Mouse (Mus musculus) cerebellum, adult (tissue): ENCODE measurements around the gene Col6a4.

Experiments used
- ATAC-seq: cut with Nextera tagmentation; 2 replicates; pipeline ENCODE4 v1.9.2; 2017; ENCODE audit warnings: mild to moderate bottlenecking, moderate library complexity, mixed read lengths; ENCODE audit not compliant: insufficient number of reproducible peaks, low FRiP score, low TSS enrichment

The Col6a4 gene

DNA sequence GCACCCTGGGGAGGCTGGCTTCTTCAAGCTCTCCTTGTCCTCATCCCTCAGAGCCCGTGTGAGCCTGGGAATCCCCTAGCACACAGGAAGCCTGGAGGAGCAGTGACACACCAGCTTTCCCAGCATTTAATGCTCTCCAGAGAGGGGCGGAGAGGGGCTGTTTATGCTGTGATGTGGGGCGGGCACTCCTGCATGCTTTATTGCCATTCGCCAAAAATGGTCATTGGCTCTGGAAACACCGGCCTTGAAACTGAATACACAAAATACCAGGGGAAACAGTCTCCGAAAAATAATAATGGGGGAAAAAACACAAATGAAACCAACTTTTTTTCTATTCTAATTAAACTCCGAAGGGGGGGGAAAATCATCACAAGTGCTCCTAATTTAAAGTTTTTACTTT, at the start of gene Col6a4:
Gene Col6a4 (minus strand): TSS at position 101 of the 400 bp plus-strand sequence.
- ATAC-seq: no peak

DNA sequence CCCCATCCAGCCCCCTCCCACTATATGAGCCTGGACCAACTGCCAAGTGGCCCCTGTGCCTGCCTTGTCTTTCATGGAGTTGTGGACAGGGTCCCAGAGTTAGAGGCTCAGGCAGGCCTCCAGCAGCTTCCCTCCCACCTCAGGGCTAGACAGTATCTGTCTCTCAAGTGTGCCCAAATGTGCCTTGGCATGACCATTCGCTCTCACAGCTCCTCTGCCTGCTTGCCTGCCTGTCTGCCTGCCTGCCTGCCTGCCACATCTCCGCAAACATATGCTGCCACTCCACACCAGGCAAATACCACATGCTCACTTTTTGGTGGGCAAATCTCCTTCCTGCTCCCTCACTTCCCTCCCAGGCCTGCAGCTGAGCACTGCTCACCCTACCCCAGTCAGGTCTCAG, 49.0 kb upstream of the Col6a4 start:
- no peak for ATAC-seq

DNA sequence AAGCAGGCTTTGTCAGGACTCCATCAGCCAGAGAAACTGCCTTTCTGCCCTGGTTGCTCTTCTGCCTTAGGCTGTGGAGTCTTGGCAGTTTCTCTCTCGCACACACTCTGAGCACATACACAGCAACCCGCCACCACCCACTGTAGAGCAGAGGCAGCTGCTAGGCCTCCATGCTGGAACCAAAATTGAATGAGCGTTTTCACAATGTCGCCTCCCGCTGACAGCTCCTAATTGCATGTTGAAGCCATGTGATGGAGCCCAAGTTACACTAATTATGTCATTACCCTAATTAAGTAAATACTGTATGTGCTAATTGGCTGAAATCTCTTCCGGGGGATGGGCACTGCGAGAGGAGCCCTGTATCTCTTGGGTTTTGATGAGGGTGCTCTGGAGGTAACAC, 47.6 kb upstream of the Col6a4 start:
- ATAC-seq: no peak

DNA sequence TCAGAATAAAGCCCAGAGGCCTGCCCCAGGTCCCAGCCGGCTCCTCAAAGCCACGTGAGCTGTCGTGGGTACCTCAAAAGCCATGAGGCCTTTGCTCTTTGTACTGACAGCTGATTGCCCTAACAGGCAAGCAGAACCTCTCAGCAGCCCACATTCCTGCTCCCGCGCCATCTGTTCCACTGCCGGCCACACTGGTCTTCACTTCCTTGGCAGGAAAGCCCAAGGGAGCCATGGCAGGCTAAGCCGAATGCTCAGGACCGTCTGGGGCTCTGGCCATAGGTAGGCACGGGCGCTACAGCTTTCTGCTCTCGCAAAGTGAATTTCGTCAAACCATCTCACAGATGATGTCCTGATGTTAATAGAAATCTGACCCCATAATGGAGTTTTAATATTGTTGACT, 45.4 kb upstream of the Col6a4 start:
- peak; percentile 90 for ATAC-seq

DNA sequence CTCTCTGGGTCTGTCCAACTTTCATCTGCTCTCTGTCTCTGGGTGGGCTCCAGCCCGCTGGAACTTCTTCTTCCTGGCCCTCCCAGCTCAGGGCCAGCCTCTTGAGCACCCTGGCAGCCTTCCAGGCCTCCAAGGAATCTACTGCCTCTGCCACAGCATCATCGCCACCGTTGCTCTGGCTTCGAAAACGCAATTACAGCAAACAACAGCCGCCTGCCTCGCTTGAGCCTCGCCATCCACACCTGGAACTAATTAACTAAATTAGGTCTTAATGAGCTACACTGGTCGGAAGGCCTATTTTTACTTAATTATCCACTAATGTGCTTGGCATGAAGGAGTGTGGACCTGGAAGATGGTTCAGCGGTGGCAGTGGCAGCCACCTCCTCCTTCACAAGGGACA, 43.2 kb upstream of the Col6a4 start:
- ATAC-seq: no peak

DNA sequence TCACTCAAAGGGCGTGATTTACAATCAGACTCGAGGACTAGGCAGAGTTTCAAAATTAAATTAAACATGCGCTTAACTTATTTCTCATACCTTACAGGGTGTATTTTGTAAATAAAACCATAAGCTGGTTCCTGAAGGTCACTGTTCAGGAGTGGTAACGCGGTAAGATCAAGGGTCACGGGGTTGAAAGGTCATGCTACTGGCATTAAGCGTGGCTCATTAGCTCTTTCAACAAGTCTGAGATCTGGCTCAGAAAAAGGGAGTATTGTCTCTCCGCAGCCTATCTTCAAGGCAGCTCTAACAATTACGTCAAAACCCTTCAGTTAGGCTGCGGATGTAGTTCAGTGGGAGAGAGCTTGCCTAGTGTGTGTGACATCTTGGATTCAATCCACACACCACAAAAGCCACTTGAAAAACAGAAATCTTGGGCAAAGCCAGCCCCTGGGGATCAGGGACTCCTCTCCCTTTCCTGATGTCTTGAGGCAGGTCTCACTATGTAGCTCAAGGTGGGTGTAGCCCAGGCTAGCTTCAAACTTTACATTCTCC, 41.2 kb upstream of the Col6a4 start:
- no peak for ATAC-seq

DNA sequence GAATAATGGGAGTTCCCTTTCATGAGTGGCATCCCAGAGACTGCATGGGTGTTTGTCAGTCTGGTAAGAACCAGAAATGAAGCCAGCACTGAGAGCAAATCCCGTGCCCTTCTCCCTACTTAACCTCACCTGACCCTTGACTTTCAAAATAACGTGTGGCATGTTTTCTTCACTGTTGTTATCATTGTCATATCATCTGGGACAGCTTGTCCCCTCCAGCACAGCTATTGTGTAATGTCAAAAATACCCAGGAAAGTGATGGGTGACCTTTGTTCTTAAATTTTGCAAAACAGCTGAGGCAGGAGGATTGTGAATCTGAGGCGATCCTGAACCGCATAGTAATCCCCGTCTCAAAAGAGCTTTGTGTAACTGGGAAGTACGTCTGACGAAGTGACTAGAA, 33.7 kb upstream of the Col6a4 start:
- no peak for ATAC-seq

DNA sequence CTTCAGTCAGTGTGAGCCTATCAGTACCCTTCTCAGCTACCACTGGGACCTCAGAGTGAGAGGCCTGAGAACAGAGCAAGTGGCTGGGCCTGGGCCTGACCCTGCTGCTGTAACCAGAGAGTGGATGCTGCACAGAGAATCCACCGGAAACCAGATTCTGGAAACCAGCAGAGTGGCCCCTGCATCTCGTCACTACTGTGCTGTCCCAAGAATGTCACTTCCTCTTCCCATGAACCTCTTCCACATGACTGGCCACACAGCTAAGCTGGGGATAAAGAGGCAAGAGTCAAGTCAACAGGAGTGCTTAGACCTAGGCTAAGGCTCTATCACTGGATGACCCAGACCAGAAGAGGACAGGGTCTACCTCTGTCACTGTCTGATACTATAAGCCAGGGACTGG, 32.5 kb upstream of the Col6a4 start:
- no peak for ATAC-seq

DNA sequence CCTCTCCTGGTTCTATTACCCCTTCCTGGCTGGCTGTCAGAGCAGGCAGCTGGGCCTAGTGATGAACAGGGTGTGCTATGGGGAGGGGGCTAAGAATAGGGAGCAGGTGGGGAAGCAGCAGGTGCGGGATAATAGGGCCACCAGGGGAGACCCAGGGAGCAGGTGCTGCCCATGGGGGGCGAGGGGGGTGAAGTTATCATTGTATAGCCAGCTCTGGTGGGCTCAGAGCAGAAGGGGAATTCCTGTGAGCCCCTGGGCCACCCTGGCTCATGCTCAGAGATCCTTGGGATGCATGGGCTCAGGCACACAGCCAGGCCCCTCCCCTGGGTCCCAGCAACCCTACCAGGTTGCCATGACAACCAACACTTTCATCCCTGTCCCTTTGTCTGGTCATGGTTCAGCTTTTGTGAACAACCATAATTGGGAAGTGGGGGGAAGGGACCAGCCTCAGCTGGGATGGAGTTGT, 30.2 kb upstream of the Col6a4 start:
- no peak for ATAC-seq

DNA sequence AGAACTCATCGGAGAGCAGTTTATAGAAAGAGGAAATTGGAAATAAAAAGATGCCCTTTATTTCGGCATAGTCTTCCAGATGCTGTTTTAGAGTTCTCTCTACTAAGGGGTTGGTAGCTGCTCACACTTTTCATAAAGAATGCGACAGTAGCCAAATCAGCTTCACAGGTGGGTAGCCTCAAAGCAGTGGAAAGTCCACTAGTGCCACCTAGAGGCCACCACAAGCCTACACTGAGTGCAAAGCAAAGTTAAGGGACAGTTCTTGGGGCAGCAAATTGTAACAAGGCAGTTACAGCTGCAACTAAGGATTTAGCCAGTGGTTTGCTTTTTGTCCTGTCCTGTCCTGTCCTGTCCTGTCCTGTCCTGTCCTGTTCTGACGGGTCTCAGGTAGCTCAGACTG, 27.0 kb upstream of the Col6a4 start:
- 0 out of 2 replicates have a peak, but pooled peaks have one; percentile 10 for ATAC-seq

DNA sequence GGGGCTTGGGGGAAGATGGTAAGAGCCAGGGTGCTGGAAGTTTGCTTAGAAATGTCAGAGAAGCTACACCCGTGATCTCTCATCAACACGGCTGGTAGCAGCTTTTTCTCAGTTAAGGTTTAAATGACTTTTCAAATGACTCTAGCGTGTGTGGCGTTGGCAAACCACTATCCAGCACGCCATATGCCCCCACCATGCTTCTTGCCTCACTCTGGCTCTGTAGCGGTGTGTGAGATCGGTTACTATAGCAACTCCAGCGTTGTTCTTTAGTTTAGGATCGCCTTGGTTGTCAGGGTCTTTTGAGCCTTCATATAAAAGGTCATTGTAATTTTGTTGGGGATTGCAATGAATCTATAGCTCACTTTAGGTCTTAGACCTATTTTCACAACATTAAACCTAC, 22.5 kb upstream of the Col6a4 start:
- ATAC-seq: no peak

DNA sequence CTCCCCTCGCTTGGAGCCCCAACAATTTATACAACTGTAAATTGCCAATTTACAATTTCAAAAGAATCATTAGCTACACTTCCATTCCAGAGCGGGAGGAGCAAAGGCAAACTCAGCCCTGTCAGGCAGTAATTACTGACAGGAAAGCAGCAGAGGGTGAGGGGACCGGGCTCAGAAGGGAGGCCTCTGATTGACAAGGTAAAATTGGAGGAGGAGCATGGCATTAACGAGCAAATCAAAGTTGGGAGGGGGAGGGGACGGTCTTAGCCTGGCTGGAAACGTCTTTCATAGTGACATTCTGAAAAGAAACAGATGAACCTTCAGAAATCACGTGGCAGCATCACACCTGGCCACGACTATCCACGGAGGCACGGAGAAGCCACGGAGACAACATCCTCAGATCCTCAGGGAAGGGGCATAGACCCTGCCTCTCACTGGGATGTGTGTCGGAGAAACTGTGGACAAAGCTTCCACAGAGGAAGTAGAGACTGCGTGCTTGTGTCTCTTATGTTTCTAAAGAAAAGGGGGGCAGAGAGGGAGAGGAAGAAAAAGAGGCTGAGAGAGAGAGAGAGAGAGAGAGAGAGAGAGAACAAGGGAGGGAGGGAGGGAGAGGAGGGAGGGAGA, 19.3 kb upstream of the Col6a4 start:
- ATAC-seq: no peak

DNA sequence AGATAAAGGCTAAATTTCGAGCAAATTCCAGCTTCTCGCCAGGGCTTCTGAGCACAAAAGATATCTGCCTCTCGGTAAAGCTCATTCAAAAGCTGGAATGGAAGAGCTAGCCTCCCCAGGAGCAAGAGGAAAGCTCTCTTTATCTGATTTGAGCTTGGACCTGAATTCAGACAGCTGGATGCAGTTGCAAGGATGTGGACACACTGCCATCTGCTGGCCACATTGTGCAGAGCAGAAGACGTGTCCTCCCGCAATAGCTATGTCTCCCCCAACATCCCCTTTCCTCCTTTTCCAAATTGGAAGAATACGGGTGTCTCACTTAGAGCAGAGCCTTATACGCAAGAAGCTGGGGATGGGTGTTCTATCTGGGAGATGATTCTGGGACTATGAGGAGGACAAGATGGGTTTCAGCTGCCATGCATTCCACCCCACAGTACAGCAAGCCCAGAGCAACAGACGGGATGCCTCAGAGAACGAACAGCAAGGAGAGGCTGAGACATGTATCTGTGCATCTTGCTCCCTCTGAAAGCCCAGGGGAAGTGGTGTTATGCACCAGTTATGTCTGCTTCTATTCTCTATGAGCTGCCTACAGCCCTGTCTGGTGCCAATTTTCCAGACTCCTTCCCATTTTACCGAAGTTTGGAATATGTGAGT, 16.3 kb upstream of the Col6a4 start:
- peak; percentile 40; the same call in 1 of the 2 replicates for ATAC-seq

DNA sequence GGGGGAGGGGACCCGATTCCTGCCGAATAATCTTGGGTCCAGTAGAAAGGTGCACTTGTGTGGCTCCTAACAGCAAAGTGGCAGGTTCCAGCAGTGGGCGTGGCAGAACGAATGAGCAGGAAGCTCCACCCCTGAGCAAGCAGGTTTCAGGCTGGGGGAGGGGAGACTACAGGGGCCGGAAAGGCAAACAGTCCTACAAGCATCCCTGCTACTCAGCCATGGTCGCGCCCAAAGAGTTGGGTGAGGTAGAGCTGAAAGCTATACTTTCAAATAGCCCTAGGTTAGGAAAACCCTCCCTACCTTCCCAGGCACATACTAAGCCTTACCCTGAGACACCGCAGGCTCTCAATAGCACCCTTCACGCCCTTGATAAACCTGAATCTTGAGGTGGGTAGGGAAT, 9.7 kb upstream of the Col6a4 start:
- ATAC-seq: no peak

DNA sequence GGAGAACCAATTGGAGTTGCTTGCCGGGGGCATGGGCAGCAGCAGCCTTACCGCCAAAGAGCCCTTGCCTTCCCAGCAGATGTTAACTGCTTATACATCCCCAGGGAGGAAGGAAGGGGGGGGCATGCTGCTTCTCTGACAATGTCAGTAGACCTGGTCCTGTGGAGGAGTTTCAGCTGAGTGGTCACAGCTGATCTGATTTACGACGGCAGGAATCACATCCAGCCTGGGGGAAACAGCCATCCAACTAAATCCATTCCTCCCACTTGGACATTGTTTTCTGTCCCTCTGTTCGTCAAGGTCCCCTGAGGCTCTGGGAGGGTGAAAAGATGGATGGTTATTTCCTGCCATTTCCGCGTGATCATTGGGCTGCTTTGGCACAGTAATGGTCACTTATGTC, 7.8 kb upstream of the Col6a4 start:
- ATAC-seq: no peak

DNA sequence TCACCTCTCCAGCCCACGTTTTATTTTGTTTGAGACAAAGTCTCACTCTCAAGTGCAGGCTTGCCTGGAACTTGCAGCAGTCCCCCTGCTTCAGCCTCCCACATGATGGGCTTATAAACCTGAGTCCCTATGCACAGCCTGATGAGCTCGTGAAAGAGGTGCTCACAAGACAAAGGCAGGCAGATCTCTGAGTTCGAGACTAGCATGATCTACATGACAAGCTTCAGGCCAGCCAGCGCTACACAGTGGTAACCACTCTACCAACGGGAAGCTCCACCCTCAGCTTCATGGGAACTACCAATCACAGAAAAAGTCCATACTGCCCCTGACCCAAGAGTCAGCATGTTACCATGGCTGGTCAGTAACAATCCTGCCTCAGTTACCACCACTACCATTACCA, 4.6 kb upstream of the Col6a4 start:
- no peak for ATAC-seq

DNA sequence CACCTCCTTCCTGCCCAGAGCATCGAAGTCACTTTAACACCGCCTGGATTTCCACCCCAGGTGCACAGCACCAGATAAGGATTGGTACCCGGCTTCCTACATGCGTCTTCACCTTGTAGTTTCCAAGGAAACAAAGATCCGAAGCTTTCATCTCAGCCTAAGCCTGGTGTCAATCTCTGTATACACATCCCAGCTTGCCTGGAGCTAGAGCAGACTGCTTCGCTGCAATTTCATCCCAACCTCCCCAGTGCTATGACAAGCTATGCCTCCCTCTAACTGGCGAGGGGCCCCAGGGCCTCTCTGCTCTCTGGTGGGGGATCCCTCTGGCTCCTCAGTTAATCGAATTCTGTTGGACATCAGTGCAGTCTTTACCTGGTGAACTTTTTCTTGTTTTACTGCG, 3.7 kb upstream of the Col6a4 start:
- ATAC-seq: no peak

DNA sequence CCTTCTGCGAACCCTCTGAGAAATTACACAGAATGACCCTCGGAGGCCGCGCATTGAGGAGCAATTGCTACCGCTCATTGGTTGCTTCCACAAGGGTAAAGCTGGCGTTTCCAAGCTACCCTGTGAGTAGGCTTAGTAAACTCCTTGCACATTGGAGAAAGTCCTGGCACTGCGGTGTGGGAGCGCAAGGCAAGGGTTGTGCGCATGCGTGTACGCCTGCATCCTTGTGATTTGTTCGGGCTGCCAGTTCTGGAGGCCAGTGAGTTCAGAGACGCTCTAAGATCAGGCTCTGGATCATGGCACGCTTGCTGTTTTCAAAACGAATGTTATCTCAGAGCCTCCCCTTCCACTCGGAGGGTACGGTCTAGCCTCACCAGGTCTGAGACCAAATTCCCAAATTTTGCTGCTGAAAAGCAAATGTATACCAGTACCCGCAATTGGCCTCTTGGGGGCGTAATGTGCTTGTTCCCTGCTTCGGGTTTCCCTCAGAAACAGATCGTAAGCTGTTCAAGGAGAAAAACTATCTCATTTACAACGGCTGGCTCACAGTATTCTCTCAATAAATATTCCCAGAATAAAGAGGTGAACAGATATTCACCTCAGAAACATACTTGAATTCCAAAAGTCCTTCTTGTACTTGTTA, 2.9 kb upstream of the Col6a4 start:
- no peak for ATAC-seq

DNA sequence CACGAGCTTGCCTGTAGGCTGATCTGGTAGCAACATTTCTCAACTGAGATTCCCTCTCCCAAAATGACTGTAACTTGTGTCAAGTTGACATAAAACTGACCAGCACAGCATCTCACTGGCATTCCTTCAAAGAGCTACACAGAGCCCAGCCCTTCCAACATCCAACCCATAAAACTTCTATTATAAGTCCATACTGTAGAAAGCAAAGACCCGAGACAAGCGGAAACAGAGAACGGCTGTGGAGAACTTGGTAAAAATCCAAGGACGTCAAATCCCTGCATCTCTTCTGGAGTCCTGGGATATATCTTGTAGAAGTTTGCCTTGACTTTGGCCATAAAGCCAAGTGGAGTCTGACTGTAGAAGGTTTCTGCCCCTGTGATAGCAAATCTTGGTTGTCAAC, 15.1 kb downstream of the Col6a4 start:
- ATAC-seq: no peak

DNA sequence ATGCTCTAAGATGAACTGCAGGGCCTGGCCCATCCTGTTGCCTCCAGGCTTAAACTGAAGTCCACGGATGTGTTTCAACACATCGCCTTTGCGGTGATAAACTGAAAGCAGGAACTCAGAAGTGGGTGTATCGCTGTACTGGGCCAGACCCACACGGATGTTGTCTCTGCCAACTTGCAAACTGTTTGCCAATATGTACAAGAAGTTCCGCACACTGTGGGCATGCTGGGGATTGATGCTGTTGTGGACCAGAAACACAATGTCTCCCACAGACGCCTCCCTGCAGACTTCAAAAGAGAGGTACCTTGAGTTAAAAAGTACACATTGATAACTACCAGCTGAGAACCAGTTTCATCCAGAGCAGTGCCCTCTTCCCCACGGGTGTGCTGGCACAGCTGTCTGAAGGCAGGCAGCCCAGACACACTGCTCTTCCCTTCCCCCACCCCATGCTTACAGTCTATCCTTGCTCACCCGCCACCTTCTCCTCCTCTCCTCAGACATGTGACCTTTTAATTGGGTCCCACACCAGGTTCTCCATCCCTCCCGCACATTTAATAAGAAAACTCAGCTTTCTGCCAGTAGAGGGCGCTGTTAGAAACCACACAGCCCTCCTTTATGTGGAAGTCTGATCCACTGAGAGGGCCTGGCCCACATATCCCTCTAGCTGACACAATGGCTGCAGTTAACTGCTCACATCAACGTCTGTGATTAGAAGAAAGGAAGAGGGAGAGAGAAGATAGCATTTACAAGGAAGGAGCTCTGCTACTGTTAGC, 16.1 kb downstream of the Col6a4 start:
- ATAC-seq: no peak

DNA sequence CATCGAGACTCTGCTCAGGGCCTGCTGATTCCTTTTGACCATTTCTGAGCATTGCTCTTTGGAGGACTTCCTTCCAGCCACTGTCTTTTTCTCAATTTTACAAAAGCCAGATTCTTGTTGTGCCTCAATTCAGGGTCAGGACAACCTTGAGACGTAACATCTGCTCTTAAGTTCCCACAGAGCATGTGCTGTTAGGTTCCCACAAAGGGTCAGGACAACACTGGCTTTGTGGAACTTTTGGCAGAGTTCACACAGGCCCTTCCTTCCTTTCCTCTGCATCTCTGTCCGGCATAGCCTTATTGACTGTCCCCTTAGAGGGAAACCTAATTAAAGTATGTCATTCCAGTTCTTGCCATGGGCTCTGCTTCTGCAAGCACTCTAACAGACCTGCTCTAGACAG, 18.6 kb downstream of the Col6a4 start:
- ATAC-seq: no peak
